Mouse (Mus musculus): ENCODE results near the gene Olfr186. TPM values are rescaled to one million over a fixed set of nuclear protein-coding genes. Genes with fewer than 3 reads are reported as not detected.

Olfr186 gene
- polyA plus RNA-seq, 1 experiment = not detected

GRCm38 (mm10) chr16:59045835-59046234 lies 15.7 kb upstream of the Olfr186 start:
- 75% methylated on average over 3 of the region's 3 CpGs for WGBS
- TF ChIP-seq POLR2A (IDR thresholded peaks at IDR 0.05; ENCODE audit: low read depth, low read length) (no peak), CTCF (IDR thresholded peaks at IDR 0.05; ENCODE audit: extremely low read depth, insufficient read length, insufficient replicate concordance, low read depth, low read length) (no peak)
- H3K36me3 ChIP-seq (ENCODE audit: control insufficient read depth, insufficient read depth, low read length) = no peaks in the 10 kb centered on the region
- no peak overlapping the region for H3K27ac ChIP-seq (ENCODE audit: insufficient read depth, low read depth, low read length)
- no peaks in the 10 kb centered on the region for H3K4me1 ChIP-seq (ENCODE audit: control insufficient read depth, insufficient read depth, insufficient read length, low read length)
- H3K27me3 ChIP-seq (ENCODE audit: control insufficient read depth, insufficient read depth, low read length) = no peaks in the 10 kb centered on the region
- no peak overlapping the region for H3K4me3 ChIP-seq (ENCODE audit: low read depth, low read length)

GRCm38 (mm10) chr16:59039710-59040109 lies 9.6 kb upstream of the Olfr186 start, which contains the start of gene Olfr187:
Olfr187 (minus strand) TSS chr16:59039767.
- H3K4me1 ChIP-seq (ENCODE audit: control insufficient read depth, insufficient read depth, insufficient read length, low read length) = no peaks in the 10 kb centered on the region
- H3K4me3 ChIP-seq (ENCODE audit: low read depth, low read length) = no peak within 1 kb of the TSS
- WGBS = 80% methylated on average over 7 of the region's 7 CpGs
- no peak within 1 kb of the TSS for H3K27ac ChIP-seq (ENCODE audit: insufficient read depth, low read depth, low read length)
- H3K27me3 ChIP-seq (ENCODE audit: control insufficient read depth, insufficient read depth, low read length) = no peaks in the 10 kb centered on the region
- H3K36me3 ChIP-seq (ENCODE audit: control insufficient read depth, insufficient read depth, low read length) = no peaks in the 10 kb centered on the region
- TF ChIP-seq CTCF (IDR thresholded peaks at IDR 0.05; ENCODE audit: extremely low read depth, insufficient read length, insufficient replicate concordance, low read depth, low read length) = no peak
- TF ChIP-seq POLR2A (IDR thresholded peaks at IDR 0.05; ENCODE audit: low read depth, low read length) = no peak

GRCm38 (mm10) chr16:59013357-59014018 lies 16.6 kb downstream of the Olfr186 start:
- H3K27ac ChIP-seq (ENCODE audit: insufficient read depth, low read depth, low read length) = no peak overlapping the region
- no peaks in the 10 kb centered on the region for H3K36me3 ChIP-seq (ENCODE audit: control insufficient read depth, insufficient read depth, low read length)
- H3K4me1 ChIP-seq (ENCODE audit: control insufficient read depth, insufficient read depth, insufficient read length, low read length) = no peaks in the 10 kb centered on the region
- H3K27me3 ChIP-seq (ENCODE audit: control insufficient read depth, insufficient read depth, low read length) = no peaks in the 10 kb centered on the region
- WGBS = 49% methylated on average over 2 of the region's 2 CpGs
- TF ChIP-seq CTCF (IDR thresholded peaks at IDR 0.05; ENCODE audit: extremely low read depth, insufficient read length, insufficient replicate concordance, low read depth, low read length) (no peak), POLR2A (IDR thresholded peaks at IDR 0.05; ENCODE audit: low read depth, low read length) (no peak)
- H3K4me3 ChIP-seq (ENCODE audit: low read depth, low read length) = no peak overlapping the region

GRCm38 (mm10) chr16:59007146-59007545 lies 22.9 kb downstream of the Olfr186 start:
- Histone ChIP-seq H3K4me3 (ENCODE audit: low read depth, low read length) (no peak overlapping the region), H3K36me3 (ENCODE audit: control insufficient read depth, insufficient read depth, low read length) (no peaks in the 10 kb centered on the region), H3K4me1 (ENCODE audit: control insufficient read depth, insufficient read depth, insufficient read length, low read length) (no peaks in the 10 kb centered on the region), H3K27me3 (ENCODE audit: control insufficient read depth, insufficient read depth, low read length) (no peaks in the 10 kb centered on the region), H3K27ac (ENCODE audit: insufficient read depth, low read depth, low read length) (no peak overlapping the region)
- TF ChIP-seq POLR2A (IDR thresholded peaks at IDR 0.05; ENCODE audit: low read depth, low read length) (no peak), CTCF (IDR thresholded peaks at IDR 0.05; ENCODE audit: extremely low read depth, insufficient read length, insufficient replicate concordance, low read depth, low read length) (no peak)

GRCm38 (mm10) chr16:58995057-58995456 lies 35.0 kb downstream of the Olfr186 start, which contains the start of gene Olfr183:
Olfr183 (plus strand) TSS chr16:58995357.
- no peaks in the 10 kb centered on the region for H3K27me3 ChIP-seq (ENCODE audit: control insufficient read depth, insufficient read depth, low read length)
- H3K36me3 ChIP-seq (ENCODE audit: control insufficient read depth, insufficient read depth, low read length) = no peaks in the 10 kb centered on the region
- no peak for TF ChIP-seq POLR2A (IDR thresholded peaks at IDR 0.05; ENCODE audit: low read depth, low read length)
- no peak for TF ChIP-seq CTCF (IDR thresholded peaks at IDR 0.05; ENCODE audit: extremely low read depth, insufficient read length, insufficient replicate concordance, low read depth, low read length)
- no peaks in the 10 kb centered on the region for H3K4me1 ChIP-seq (ENCODE audit: control insufficient read depth, insufficient read depth, insufficient read length, low read length)
- WGBS = 61% methylated on average over 2 of the region's 2 CpGs
- H3K27ac ChIP-seq (ENCODE audit: insufficient read depth, low read depth, low read length) = no peak within 1 kb of the TSS
- H3K4me3 ChIP-seq (ENCODE audit: low read depth, low read length) = no peak within 1 kb of the TSS

Other genes with a start within 250 kb of the Olfr186 start
- gene Olfr173, start 230.0 kb downstream of the Olfr186 start, polyA plus RNA-seq (2012; rRNA removed) = not detected in 2 replicates
- not detected in 2 replicates for gene Olfr175-ps1, start 203.5 kb downstream of the Olfr186 start, polyA plus RNA-seq (2012; rRNA removed)
- not detected in 2 replicates for gene Olfr177, start 155.5 kb downstream of the Olfr186 start, polyA plus RNA-seq (2012; rRNA removed)
- not detected in 2 replicates for gene Olfr178, start 138.2 kb downstream of the Olfr186 start, polyA plus RNA-seq (2012; rRNA removed)
- gene Olfr181, start 101.5 kb downstream of the Olfr186 start, polyA plus RNA-seq (2012; rRNA removed) = not detected in 2 replicates
- not detected in 2 replicates for gene Olfr180, start 100.9 kb downstream of the Olfr186 start, polyA plus RNA-seq (2012; rRNA removed)
- not detected in 2 replicates for gene Olfr183, start 34.9 kb downstream of the Olfr186 start, polyA plus RNA-seq (2012; rRNA removed)
- gene Olfr187, start 9.5 kb upstream of the Olfr186 start, polyA plus RNA-seq (2012; rRNA removed) = not detected in 2 replicates
- gene Olfr190, start 47.7 kb upstream of the Olfr186 start, polyA plus RNA-seq (2012; rRNA removed) = not detected in 2 replicates
- not detected in 2 replicates for gene Olfr191, start 59.5 kb upstream of the Olfr186 start, polyA plus RNA-seq (2012; rRNA removed)
- gene Olfr193, start 81.6 kb upstream of the Olfr186 start, polyA plus RNA-seq (2012; rRNA removed) = not detected in 2 replicates
- gene Olfr194, start 90.8 kb upstream of the Olfr186 start, polyA plus RNA-seq (2012; rRNA removed) = not detected in 2 replicates
- not detected in 2 replicates for gene Olfr195, start 116.8 kb upstream of the Olfr186 start, polyA plus RNA-seq (2012; rRNA removed)
- gene Olfr196, start 140.2 kb upstream of the Olfr186 start, polyA plus RNA-seq (2012; rRNA removed) = not detected in 2 replicates
- gene Olfr198, start 173.2 kb upstream of the Olfr186 start, polyA plus RNA-seq (2012; rRNA removed) = not detected in 2 replicates
- not detected in 2 replicates for gene Olfr199, start 189.5 kb upstream of the Olfr186 start, polyA plus RNA-seq (2012; rRNA removed)
- not detected in 2 replicates for gene Olfr201, start 242.3 kb upstream of the Olfr186 start, polyA plus RNA-seq (2012; rRNA removed)

Data from small intestine, adult 2 months (tissue).